Mouse (Mus musculus) spleen, adult 2 months (tissue): ENCODE measurements around the gene Inhbe.

Experiments
- CTCF ChIP-seq: fragments of 200-500 bp; IDR thresholded peaks from 2 replicates; pipeline ENCODE4 v1.5.1; 2011; ENCODE audit warnings: mild to moderate bottlenecking, inconsistent platforms; ENCODE audit not compliant: insufficient read depth, insufficient read length, insufficient replicate concordance; ENCODE audit errors: extremely low read depth
- POLR2A ChIP-seq: fragments of 200-500 bp; IDR thresholded peaks from 2 replicates; pipeline ENCODE4 v1.6.1; 2011; ENCODE audit warnings: low read depth, low read length, inconsistent platforms

DNA sequence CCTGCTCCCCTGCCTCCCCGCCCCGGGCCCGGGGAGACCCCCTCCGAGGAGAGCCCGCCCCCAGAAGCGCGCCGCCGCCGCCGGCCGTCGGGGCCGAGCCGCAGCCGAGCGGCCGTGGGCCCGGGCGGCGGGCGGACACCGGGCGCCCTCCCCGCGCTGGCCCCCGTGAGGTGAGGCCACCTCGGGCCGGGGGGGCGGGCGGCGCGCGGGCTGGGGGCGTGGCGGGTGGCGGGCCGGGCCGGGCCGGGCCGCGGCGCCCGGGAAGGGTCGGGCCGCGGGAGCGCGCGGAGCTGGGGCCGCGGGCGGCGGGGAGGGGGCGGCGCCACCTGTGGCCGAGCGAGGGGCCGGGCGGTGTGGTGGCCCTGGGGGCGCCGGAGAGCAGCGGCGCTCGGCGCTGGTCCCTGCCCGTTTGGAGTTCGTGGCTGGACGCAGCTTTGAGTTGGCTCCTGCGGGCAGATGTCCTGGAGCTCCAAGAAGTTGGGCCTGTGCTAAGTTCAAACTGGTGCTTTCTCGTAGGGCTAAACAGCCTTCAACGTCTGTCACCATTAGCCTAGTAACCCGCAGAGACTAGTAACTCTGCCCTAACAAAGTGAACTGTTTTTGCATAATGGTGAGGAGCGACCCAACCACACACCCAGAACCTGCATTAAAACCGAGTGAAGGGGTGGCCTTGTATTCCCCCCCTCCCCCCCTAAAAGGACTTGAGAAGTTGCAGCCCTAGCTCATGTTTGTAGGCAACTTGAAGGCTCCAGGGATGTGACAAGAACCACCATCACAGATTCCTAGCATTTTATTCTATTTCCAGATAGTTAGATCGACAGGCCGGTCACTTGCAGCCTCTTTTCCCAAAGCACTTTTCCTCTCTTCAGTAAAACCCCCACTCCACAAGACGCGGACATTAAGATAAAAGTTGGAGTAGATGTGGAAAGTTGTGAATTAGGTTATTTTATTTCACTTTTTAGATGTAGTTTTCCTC, 26.8 kb upstream of the Inhbe start:
- TF ChIP-seq CTCF (no peak), POLR2A (no peak)
